Mouse (Mus musculus): ENCODE results near the gene Med12l. TPM values are rescaled to one million over a fixed set of nuclear protein-coding genes. Genes with fewer than 3 reads are reported as not detected.

Gene Med12l
- total and polyA plus RNA-seq, 2 experiments, result 1.4 TPM

DNA sequence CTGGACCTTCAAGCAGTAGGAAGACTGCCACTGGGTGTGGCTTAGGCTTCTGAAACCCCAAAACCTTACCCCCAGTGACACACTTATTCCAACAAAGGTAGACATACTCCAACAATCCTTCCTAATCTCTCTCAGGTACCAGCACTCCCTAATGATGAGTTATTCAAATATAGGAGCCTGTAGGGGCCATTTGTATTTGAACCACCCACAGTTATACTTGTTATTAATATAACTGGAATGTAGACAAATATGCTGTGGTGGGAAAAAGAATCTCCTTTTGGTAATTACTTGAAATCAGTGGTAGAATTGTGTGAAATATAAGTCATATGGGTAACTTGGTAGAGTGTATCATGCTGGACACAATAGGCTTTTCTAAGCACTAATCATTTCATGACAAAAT is 273.0 kb downstream of the Med12l start:
- Histone ChIP-seq H3K27ac (replicated peaks; ENCODE audit: insufficient read depth, low read depth, low read length) (no peak overlapping the region), H3K4me1 (ENCODE audit: control insufficient read depth, insufficient read depth, low read length) (no peaks in the 10 kb centered on the region), H3K27me3 (ENCODE audit: control insufficient read depth, insufficient read depth, low read length) (no peaks in the 10 kb centered on the region), H3K9ac (ENCODE audit: low read depth, low read length) (no peak overlapping the region), H3K4me3 (ENCODE audit: insufficient read depth, low read depth, low read length) (no peak overlapping the region), H3K36me3 (ENCODE audit: control insufficient read depth, insufficient read depth, low read length) (no peaks in the 10 kb centered on the region), H3K79me2 (ENCODE audit: control insufficient read depth, insufficient read depth, low read length) (no peaks in the 10 kb centered on the region)
- no peak for TF ChIP-seq POLR2A (IDR thresholded peaks at IDR 0.05; ENCODE audit: extremely low read depth, insufficient read depth, low read length)
- no peak for TF ChIP-seq CTCF (IDR thresholded peaks at IDR 0.05; ENCODE audit: low read depth, low read length)
- DNase-seq (ENCODE audit: extremely low read depth, low read depth, low spot score), result no peak

GRCm38 (mm10) chr3:59290551-59290950 is 284.9 kb downstream of the Med12l start:
- Histone ChIP-seq H3K79me2 (ENCODE audit: control insufficient read depth, insufficient read depth, low read length) (no peaks in the 10 kb centered on the region), H3K4me3 (ENCODE audit: insufficient read depth, low read depth, low read length) (no peak overlapping the region), H3K4me1 (ENCODE audit: control insufficient read depth, insufficient read depth, low read length) (no peaks in the 10 kb centered on the region), H3K36me3 (ENCODE audit: control insufficient read depth, insufficient read depth, low read length) (no peaks in the 10 kb centered on the region), H3K27ac (replicated peaks; ENCODE audit: insufficient read depth, low read depth, low read length) (no peak overlapping the region), H3K27me3 (ENCODE audit: control insufficient read depth, insufficient read depth, low read length) (no peaks in the 10 kb centered on the region), H3K9ac (ENCODE audit: low read depth, low read length) (no peak overlapping the region)
- DNase-seq (ENCODE audit: extremely low read depth, low read depth, low spot score), result peak; percentile 19
- WGBS, result 17% methylated on average over 2 of the region's 2 CpGs
- TF ChIP-seq CTCF (IDR thresholded peaks at IDR 0.05; ENCODE audit: low read depth, low read length) (no peak), POLR2A (IDR thresholded peaks at IDR 0.05; ENCODE audit: extremely low read depth, insufficient read depth, low read length) (no peak)

DNA sequence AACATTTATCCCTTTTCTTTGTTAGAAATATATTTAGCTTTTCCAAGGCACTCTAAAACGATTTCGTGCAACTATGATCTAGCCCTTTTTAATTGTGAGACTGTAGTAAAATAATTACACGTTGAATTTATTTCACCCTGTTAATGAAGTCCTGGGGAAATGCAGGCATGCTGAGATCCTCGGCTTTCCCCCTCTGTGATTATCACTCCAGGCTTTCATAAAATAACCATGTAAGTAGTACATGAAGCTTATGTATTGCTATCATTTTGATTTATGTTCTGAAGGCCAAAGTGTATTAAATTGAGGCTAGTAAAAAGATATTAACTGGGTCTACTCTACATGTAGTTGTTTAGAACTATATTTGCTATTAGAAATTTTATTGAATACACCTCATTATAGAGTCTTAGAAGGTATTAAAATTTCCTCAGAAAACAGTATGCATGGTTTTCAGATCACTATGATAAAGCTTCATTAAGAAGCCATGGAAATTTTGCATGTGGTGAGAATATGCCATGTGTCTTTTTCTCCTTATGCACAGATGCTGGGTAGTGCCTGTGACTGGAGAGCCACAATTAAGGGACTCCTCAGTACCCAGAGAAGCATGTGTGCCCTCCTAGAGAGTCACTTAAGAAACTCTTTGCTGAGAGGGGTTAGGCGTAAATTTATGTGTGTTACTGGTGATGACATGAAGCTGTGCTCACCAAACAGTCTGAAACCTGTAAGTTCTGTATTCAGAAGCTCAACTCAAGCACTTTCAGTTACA is 288.0 kb downstream of the Med12l start:
- 92% methylated on average over 5 of the region's 5 CpGs for WGBS
- Histone ChIP-seq H3K36me3 (ENCODE audit: control insufficient read depth, insufficient read depth, low read length) (no peaks in the 10 kb centered on the region), H3K4me1 (ENCODE audit: control insufficient read depth, insufficient read depth, low read length) (no peaks in the 10 kb centered on the region), H3K27ac (replicated peaks; ENCODE audit: insufficient read depth, low read depth, low read length) (no peak overlapping the region), H3K27me3 (ENCODE audit: control insufficient read depth, insufficient read depth, low read length) (no peaks in the 10 kb centered on the region), H3K9ac (ENCODE audit: low read depth, low read length) (no peak overlapping the region), H3K79me2 (ENCODE audit: control insufficient read depth, insufficient read depth, low read length) (no peaks in the 10 kb centered on the region), H3K4me3 (ENCODE audit: insufficient read depth, low read depth, low read length) (no peak overlapping the region)
- no peak for TF ChIP-seq POLR2A (IDR thresholded peaks at IDR 0.05; ENCODE audit: extremely low read depth, insufficient read depth, low read length)
- TF ChIP-seq CTCF (IDR thresholded peaks at IDR 0.05; ENCODE audit: low read depth, low read length), result no peak
- no peak for DNase-seq (ENCODE audit: extremely low read depth, low read depth, low spot score)

DNA sequence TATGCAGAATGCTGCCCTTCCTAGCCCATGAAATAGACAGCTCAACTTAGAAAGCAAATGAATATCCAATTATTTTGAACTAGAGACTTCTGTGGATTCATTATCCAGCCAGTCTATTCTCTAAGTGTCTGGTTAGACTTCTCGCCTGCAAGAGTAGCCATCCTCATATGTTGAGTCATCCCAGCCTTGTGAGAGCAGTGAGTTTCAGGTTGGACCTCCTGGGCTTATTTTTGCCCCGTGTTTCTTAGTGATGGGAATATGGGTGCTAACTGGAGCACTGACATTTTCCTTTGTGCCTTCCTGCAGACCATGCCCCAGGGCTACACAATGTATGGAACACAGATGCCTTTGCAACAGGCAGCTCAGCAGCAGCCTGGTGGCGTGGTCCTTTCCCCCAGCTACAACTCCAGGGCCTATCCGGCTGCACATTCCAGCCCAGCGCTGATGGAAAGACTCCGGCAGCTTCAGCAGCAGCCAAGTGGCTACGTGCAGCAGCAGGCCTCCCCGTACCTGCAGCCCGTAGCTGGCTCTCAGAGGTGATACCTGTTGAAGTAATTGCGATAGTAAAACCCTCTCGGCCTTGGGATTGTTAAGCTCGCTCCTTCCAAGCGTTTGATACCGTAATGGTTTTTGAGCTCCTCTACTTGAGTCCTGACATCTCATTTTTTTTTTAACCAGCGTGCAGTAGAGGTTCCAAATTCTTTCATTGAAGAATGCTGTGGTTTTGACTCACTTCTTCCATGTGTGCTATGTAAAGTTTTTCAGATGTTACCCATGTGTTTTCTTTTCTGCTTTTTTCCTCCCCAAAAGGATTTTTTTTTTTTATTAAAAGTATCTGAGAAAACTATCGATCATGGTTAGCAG is 290.3 kb downstream of the Med12l start:
- WGBS, result 94% methylated on average over 16 of the region's 16 CpGs
- no peaks in the 10 kb centered on the region for H3K27me3 ChIP-seq (ENCODE audit: control insufficient read depth, insufficient read depth, low read length)
- no peak for DNase-seq (ENCODE audit: extremely low read depth, low read depth, low spot score)

GRCm38 (mm10) chr3:59296563-59297130 is 291.0 kb downstream of the Med12l start:
- WGBS, result 92% methylated on average over 5 of the region's 5 CpGs
- H3K36me3 ChIP-seq (ENCODE audit: control insufficient read depth, insufficient read depth, low read length), result no peaks in the 10 kb centered on the region
- no peak for DNase-seq (ENCODE audit: extremely low read depth, low read depth, low spot score)
- no peaks in the 10 kb centered on the region for H3K27me3 ChIP-seq (ENCODE audit: control insufficient read depth, insufficient read depth, low read length)
- no peaks in the 10 kb centered on the region for H3K4me1 ChIP-seq (ENCODE audit: control insufficient read depth, insufficient read depth, low read length)
- H3K4me3 ChIP-seq (ENCODE audit: insufficient read depth, low read depth, low read length), result no peak overlapping the region
- no peak for TF ChIP-seq CTCF (IDR thresholded peaks at IDR 0.05; ENCODE audit: low read depth, low read length)
- TF ChIP-seq POLR2A (IDR thresholded peaks at IDR 0.05; ENCODE audit: extremely low read depth, insufficient read depth, low read length), result no peak
- H3K9ac ChIP-seq (ENCODE audit: low read depth, low read length), result no peak overlapping the region
- no peaks in the 10 kb centered on the region for H3K79me2 ChIP-seq (ENCODE audit: control insufficient read depth, insufficient read depth, low read length)
- H3K27ac ChIP-seq (replicated peaks; ENCODE audit: insufficient read depth, low read depth, low read length), result no peak overlapping the region

More for the DNA sequence above, 290.3 kb downstream of the Med12l start:
- H3K36me3 ChIP-seq (ENCODE audit: control insufficient read depth, insufficient read depth, low read length), result no peaks in the 10 kb centered on the region
- no peak overlapping the region for H3K27ac ChIP-seq (replicated peaks; ENCODE audit: insufficient read depth, low read depth, low read length)
- no peaks in the 10 kb centered on the region for H3K79me2 ChIP-seq (ENCODE audit: control insufficient read depth, insufficient read depth, low read length)
- H3K9ac ChIP-seq (ENCODE audit: low read depth, low read length), result no peak overlapping the region
- TF ChIP-seq CTCF (IDR thresholded peaks at IDR 0.05; ENCODE audit: low read depth, low read length) (no peak), POLR2A (IDR thresholded peaks at IDR 0.05; ENCODE audit: extremely low read depth, insufficient read depth, low read length) (no peak)
- H3K4me3 ChIP-seq (ENCODE audit: insufficient read depth, low read depth, low read length), result no peak overlapping the region
- no peaks in the 10 kb centered on the region for H3K4me1 ChIP-seq (ENCODE audit: control insufficient read depth, insufficient read depth, low read length)

All from liver, adult 2 months (tissue).